In the genomic region with DNA sequence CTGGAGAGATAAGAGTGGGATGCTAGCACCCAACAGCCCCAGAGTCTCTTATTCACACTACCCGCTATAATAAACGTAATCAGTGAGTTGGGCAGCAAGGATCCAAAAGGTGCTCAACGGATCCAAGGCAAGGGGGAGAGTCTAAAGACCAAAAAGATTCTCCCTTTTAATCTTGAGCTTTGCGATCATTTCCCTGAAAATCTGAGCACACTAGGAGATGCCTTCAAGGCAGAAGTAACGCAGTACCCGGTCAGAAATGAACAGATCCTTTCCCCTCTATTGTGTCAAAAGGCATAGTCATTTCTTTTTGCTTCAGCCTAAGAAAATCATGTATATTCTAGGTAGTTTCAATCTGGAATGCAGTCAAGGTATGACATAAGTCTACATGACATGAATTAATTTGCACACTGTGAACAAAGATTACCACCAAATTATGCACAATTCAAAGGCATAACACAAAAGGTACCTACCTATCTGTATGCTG, we compare ENCODE assay signal across 10 mouse cellular contexts. TPM values are rescaled to one million over a fixed set of nuclear protein-coding genes. Genes with fewer than 3 reads are reported as not detected.
A peak's percentile ranks its signal among the peaks of the same experiment; 100 is the strongest.
DNase-seq lines count a peak whose midpoint lies in the region; ATAC-seq lines count a peak whose summit lies in the region.
"Had no signal": no experiment of that assay in that cellular context is flagged by ENCODE, and none has a peak within 500 bp of the region (broad histone marks: within the 10 kb centered on the region; RNA-seq: fewer than 3 reads in every experiment).

No protein-coding gene starts in this region.

- H3K4me3 ChIP-seq in heart, embryonic 15.5 days: 0 out of 2 replicates have a peak overlapping the region, but pooled peaks have one; percentile 35
- H3K4me3 ChIP-seq in heart, embryonic 10.5 days: no peak overlapping the region
- peak overlapping the region; percentile 42 for H3K4me3 ChIP-seq in embryonic facial prominence, embryonic 14.5 days (ENCODE audit: low read depth, low read length)
- peak overlapping the region; percentile 75 for H3K4me3 ChIP-seq in hindbrain, embryonic 15.5 days
- H3K4me3 ChIP-seq in midbrain, embryonic 16.5 days (ENCODE audit: low read depth, low read length): peak overlapping the region; percentile 72

- H3K9ac ChIP-seq in heart, embryonic 15.5 days: no peak overlapping the region
- no peak overlapping the region for H3K9ac ChIP-seq in embryonic facial prominence, embryonic 14.5 days (ENCODE audit: low read depth, low read length)
- H3K9ac ChIP-seq in hindbrain, embryonic 15.5 days: peak overlapping the region; percentile 81
- H3K9ac ChIP-seq in midbrain, embryonic 16.5 days (ENCODE audit: low read depth, low read length): peak overlapping the region; percentile 90

- WGBS in heart, embryonic 15.5 days: 26% methylated on average over 6 of the region's 6 CpGs
- 26% methylated on average over 6 of the region's 6 CpGs for WGBS in heart, embryonic 10.5 days
- 15% methylated on average over 6 of the region's 6 CpGs for WGBS in embryonic facial prominence, embryonic 14.5 days
- 3% methylated on average over 6 of the region's 6 CpGs for WGBS in hindbrain, embryonic 15.5 days
- 5% methylated on average over 6 of the region's 6 CpGs for WGBS in midbrain, embryonic 16.5 days

- DNase-seq in heart, embryonic 10.5 days (ENCODE audit: low spot score): no peak
- DNase-seq in embryonic facial prominence, embryonic 14.5 days (ENCODE audit: low spot score): no peak
- no peak for DNase-seq in liver
- DNase-seq: adrenal gland, postnatal 14 days had no signal

- no peak overlapping the region for H3K4me2 ChIP-seq in heart, embryonic 15.5 days
- H3K4me2 ChIP-seq in embryonic facial prominence, embryonic 14.5 days (ENCODE audit: low read depth, low read length): peak overlapping the region; percentile 79
- peak overlapping the region; percentile 64 for H3K4me2 ChIP-seq in hindbrain, embryonic 15.5 days
- peak overlapping the region; percentile 55 for H3K4me2 ChIP-seq in midbrain, embryonic 16.5 days (ENCODE audit: low read length)

- peaks cover 16% of the 10 kb centered on the region for H3K4me1 ChIP-seq in heart, embryonic 15.5 days (replicated peaks)
- peaks cover 20% of the 10 kb centered on the region for H3K4me1 ChIP-seq in heart, embryonic 10.5 days
- peaks cover 18% of the 10 kb centered on the region; the same call in 1 of the 2 replicates for H3K4me1 ChIP-seq in embryonic facial prominence, embryonic 14.5 days (ENCODE audit: control insufficient read depth, insufficient read depth, low read length)
- H3K4me1 ChIP-seq in hindbrain, embryonic 15.5 days (replicated peaks): peaks cover 31% of the 10 kb centered on the region
- peaks cover 23% of the 10 kb centered on the region for H3K4me1 ChIP-seq in midbrain, embryonic 16.5 days (ENCODE audit: control insufficient read depth, insufficient read depth, low read length)

- H3K9me3 ChIP-seq in heart, embryonic 15.5 days (replicated peaks): no peaks in the 10 kb centered on the region
- no peaks in the 10 kb centered on the region for H3K9me3 ChIP-seq in heart, embryonic 10.5 days
- H3K9me3 ChIP-seq in embryonic facial prominence, embryonic 14.5 days (ENCODE audit: control insufficient read depth, low read length): no peaks in the 10 kb centered on the region
- no peaks in the 10 kb centered on the region for H3K9me3 ChIP-seq in hindbrain, embryonic 15.5 days
- no peaks in the 10 kb centered on the region for H3K9me3 ChIP-seq in midbrain, embryonic 16.5 days (replicated peaks; ENCODE audit: control insufficient read depth, low read length, poor library complexity, severe bottlenecking)

- no peaks in the 10 kb centered on the region for H3K36me3 ChIP-seq in heart, embryonic 15.5 days
- no peaks in the 10 kb centered on the region for H3K36me3 ChIP-seq in heart, embryonic 10.5 days
- H3K36me3 ChIP-seq in embryonic facial prominence, embryonic 14.5 days (ENCODE audit: control insufficient read depth, insufficient read depth, low read length): no peaks in the 10 kb centered on the region
- no peaks in the 10 kb centered on the region for H3K36me3 ChIP-seq in hindbrain, embryonic 15.5 days
- no peaks in the 10 kb centered on the region for H3K36me3 ChIP-seq in midbrain, embryonic 16.5 days (ENCODE audit: control insufficient read depth, insufficient read depth, low read length)

- no peak for ATAC-seq in heart, embryonic 15.5 days (replicated peaks; ENCODE audit: insufficient number of reproducible peaks, insufficient read depth, low FRiP score, low read depth)
- ATAC-seq in embryonic facial prominence, embryonic 14.5 days (ENCODE audit: low read depth): no peak
- no peak for ATAC-seq in hindbrain, embryonic 15.5 days (ENCODE audit: low FRiP score, low read depth)
- ATAC-seq in midbrain, embryonic 16.5 days: 0 out of 2 replicates have a peak, but pooled peaks have one; percentile 0
- ATAC-seq in megakaryocyte-erythroid progenitor cell, adult 5-6 weeks (replicated peaks; ENCODE audit: low FRiP score, low TSS enrichment, poor library complexity, severe bottlenecking): no peak
- ATAC-seq in erythroblast, adult 5-6 weeks (replicated peaks; ENCODE audit: low FRiP score, poor library complexity, severe bottlenecking): no peak

- peaks cover 27% of the 10 kb centered on the region for H3K27me3 ChIP-seq in heart, embryonic 15.5 days
- H3K27me3 ChIP-seq in heart, embryonic 10.5 days (ENCODE audit: insufficient read depth, poor library complexity, severe bottlenecking): peaks cover 37% of the 10 kb centered on the region
- H3K27me3 ChIP-seq in embryonic facial prominence, embryonic 14.5 days (replicated peaks; ENCODE audit: control insufficient read depth, insufficient read depth, low read length): peaks cover 27% of the 10 kb centered on the region
- no peaks in the 10 kb centered on the region for H3K27me3 ChIP-seq in hindbrain, embryonic 15.5 days
- H3K27me3 ChIP-seq in midbrain, embryonic 16.5 days (ENCODE audit: control insufficient read depth, insufficient read depth, low read depth, low read length): no peaks in the 10 kb centered on the region

- no peak overlapping the region for H3K27ac ChIP-seq in heart, embryonic 15.5 days
- H3K27ac ChIP-seq in heart, embryonic 10.5 days: no peak overlapping the region
- H3K27ac ChIP-seq in embryonic facial prominence, embryonic 14.5 days (replicated peaks; ENCODE audit: low read depth, low read length): no peak overlapping the region
- H3K27ac ChIP-seq in hindbrain, embryonic 15.5 days (replicated peaks): peak overlapping the region; percentile 95
- H3K27ac ChIP-seq in midbrain, embryonic 16.5 days (ENCODE audit: low read length): peak overlapping the region; percentile 97

RNA-seq across cellular contexts. Expression of a gene that starts 0.8 kb away (rescaled TPM):
- 0.81 and 1.1 TPM in 2 replicates for polyA plus RNA-seq in heart, embryonic 15.5 days (2015; fragmentation: Nextera tagmentation; extraction: Ambion mirVana)
- 0.17 and 0.35 TPM in 2 replicates for polyA plus RNA-seq in heart, embryonic 10.5 days (2016; fragmentation: Nextera tagmentation; extraction: Ambion mirVana)
- 3.6 and 3.9 TPM in 2 replicates for polyA plus RNA-seq in embryonic facial prominence, embryonic 14.5 days (2014; fragmentation: Nextera tagmentation; extraction: Ambion mirVana)
- 158 and 174 TPM in 2 replicates for polyA plus RNA-seq in hindbrain, embryonic 15.5 days (2015; fragmentation: Nextera tagmentation; extraction: Ambion mirVana)
- polyA plus RNA-seq in midbrain, embryonic 16.5 days (2015; fragmentation: Nextera tagmentation; extraction: Ambion mirVana): 241 and 261 TPM in 2 replicates
- total RNA-seq in megakaryocyte-erythroid progenitor cell, adult 5-6 weeks (2014; fragmentation: Nextera tagmentation): not detected in 2 replicates
- not detected in 2 replicates for total RNA-seq in megakaryocyte-erythroid progenitor cell, adult 5-6 weeks (2017)
- not detected in 2 replicates for total RNA-seq in erythroblast, adult 5-6 weeks (2015; ENCODE audit: low replicate concordance)
- not detected in 2 replicates for total RNA-seq in erythroblast, adult 5-6 weeks (2017; ENCODE audit: low replicate concordance)
- polyA plus RNA-seq: Patski had no signal

Comparison
In these comparisons a context has a peak if more than half of its experiments do, and no peak if none do; other contexts are left out.
1. H3K27ac ChIP-seq: peak in hindbrain, embryonic 15.5 days (single experiment) and midbrain, embryonic 16.5 days (single experiment); none in heart, embryonic 15.5 days (single experiment), heart, embryonic 10.5 days (single experiment) and embryonic facial prominence, embryonic 14.5 days (single experiment).
2. H3K9ac ChIP-seq: peak in hindbrain, embryonic 15.5 days (single experiment) and midbrain, embryonic 16.5 days (single experiment); none in heart, embryonic 15.5 days (single experiment) and embryonic facial prominence, embryonic 14.5 days (single experiment).
3. RNA of a gene that starts 0.8 kb away (polyA plus RNA-seq): 241 to 261 TPM in midbrain, embryonic 16.5 days and 158 to 174 TPM in hindbrain, embryonic 15.5 days; 3.6 to 3.9 TPM in embryonic facial prominence, embryonic 14.5 days, 0.81 to 1.1 TPM in heart, embryonic 15.5 days and 0.17 to 0.35 TPM in heart, embryonic 10.5 days; every median in the first group is over 10 times any median in the second.